Mouse (Mus musculus): ENCODE results near the gene Dazl. TPM values are rescaled to one million over a fixed set of nuclear protein-coding genes. Genes with fewer than 3 reads are reported as not detected.
"Not testable (repeated sequence)": the region's sequence is repeated elsewhere in the genome, so short reads cannot be mapped to it uniquely, and the experiment has no call there.

Dazl gene
- polyA plus RNA-seq, 1 experiment from 2014 or later = 0.30 TPM

GRCm38 (mm10) chr17:50261615-50262014 is 31.8 kb downstream of the Dazl start:
- not testable (repeated sequence) for ATAC-seq; H3K36me3 ChIP-seq; H3K4me1 ChIP-seq; H3K27me3 ChIP-seq (replicated peaks); H3K4me2 ChIP-seq; H3K9ac ChIP-seq; H3K4me3 ChIP-seq; H3K9me3 ChIP-seq (replicated peaks); H3K27ac ChIP-seq
- WGBS (ENCODE audit: insufficient replicate concordance) = 64% methylated on average over 4 of the region's 4 CpGs

DNA sequence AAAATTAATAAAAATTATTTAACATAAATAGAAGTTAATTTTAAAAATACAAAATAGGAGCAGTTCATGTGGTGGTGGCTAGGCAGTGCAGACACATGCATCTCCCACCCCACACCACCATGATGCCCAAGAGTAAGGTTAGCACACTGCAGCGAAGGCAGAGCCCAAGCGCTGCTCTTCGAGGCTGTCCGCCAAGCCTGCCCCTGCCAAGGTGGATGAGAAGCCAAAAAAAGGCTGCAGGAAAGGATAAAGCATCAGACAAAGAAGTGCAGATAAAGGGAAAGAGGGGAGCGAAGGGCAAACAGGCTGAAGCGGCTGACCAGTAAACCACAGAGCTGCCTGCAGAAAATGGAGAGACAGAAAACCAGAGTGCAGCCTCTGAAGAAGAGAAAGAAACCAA is 32.6 kb downstream of the Dazl start:
- WGBS (ENCODE audit: insufficient replicate concordance) = 66% methylated on average over 6 of the region's 6 CpGs
- Histone ChIP-seq H3K4me2 (no peak overlapping the region), H3K27me3 (replicated peaks) (no peaks in the 10 kb centered on the region), H3K4me3 (no peak overlapping the region), H3K4me1 (no peaks in the 10 kb centered on the region), H3K9me3 (replicated peaks) (no peaks in the 10 kb centered on the region), H3K36me3 (no peaks in the 10 kb centered on the region), H3K9ac (no peak overlapping the region), H3K27ac (no peak overlapping the region)
- ATAC-seq = no peak

DNA sequence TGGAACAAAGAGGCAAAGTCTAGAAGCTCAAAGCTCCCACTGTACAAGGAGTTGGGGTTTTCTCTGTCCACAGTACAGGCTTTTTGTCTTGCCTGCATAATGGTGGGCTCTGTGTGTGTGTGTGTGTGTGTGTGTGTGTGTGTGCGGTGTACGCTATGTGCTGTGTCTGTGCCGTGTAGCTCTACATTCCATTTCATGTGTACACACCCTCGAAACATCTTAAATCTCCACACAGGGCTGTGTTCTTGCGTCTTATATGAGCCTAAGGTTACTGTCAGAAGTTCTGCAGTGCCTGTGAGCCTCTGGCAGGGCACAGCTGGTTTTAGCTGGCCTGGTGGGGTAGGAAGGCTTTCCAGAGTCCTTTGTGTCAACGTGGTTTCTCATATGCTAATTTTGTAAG is 46.8 kb downstream of the Dazl start:
- no peaks in the 10 kb centered on the region for H3K9me3 ChIP-seq (replicated peaks)
- H3K4me2 ChIP-seq = no peak overlapping the region
- no peaks in the 10 kb centered on the region for H3K4me1 ChIP-seq
- H3K36me3 ChIP-seq = no peaks in the 10 kb centered on the region
- H3K4me3 ChIP-seq = no peak overlapping the region
- no peaks in the 10 kb centered on the region for H3K27me3 ChIP-seq (replicated peaks)
- no peak overlapping the region for H3K27ac ChIP-seq
- WGBS (ENCODE audit: insufficient replicate concordance) = 72% methylated on average over 6 of the region's 6 CpGs
- ATAC-seq = no peak
- H3K9ac ChIP-seq = no peak overlapping the region

- WGBS (ENCODE audit: insufficient replicate concordance) = 48% methylated on average over 4 of the region's 4 CpGs
- H3K9ac ChIP-seq = no peak overlapping the region
- no peaks in the 10 kb centered on the region for H3K36me3 ChIP-seq
- ATAC-seq = no peak
- no peaks in the 10 kb centered on the region for H3K4me1 ChIP-seq
- no peak overlapping the region for H3K4me2 ChIP-seq
- no peak overlapping the region for H3K27ac ChIP-seq
- no peaks in the 10 kb centered on the region for H3K27me3 ChIP-seq (replicated peaks)
- no peak overlapping the region for H3K4me3 ChIP-seq
- H3K9me3 ChIP-seq (replicated peaks) = no peaks in the 10 kb centered on the region
Measured at GRCm38 (mm10) chr17:50244675-50245074, 48.8 kb downstream of the Dazl start.

GRCm38 (mm10) chr17:50243326-50243725 is 50.1 kb downstream of the Dazl start:
- peaks cover 5% of the 10 kb centered on the region; the same call in 1 of the 2 replicates for H3K27me3 ChIP-seq (replicated peaks)
- no peak for ATAC-seq
- WGBS (ENCODE audit: insufficient replicate concordance) = 67% methylated on average over 11 of the region's 11 CpGs
- H3K9ac ChIP-seq = no peak overlapping the region
- no peak overlapping the region for H3K27ac ChIP-seq
- H3K4me2 ChIP-seq = no peak overlapping the region
- H3K4me3 ChIP-seq = no peak overlapping the region
- H3K9me3 ChIP-seq (replicated peaks) = no peaks in the 10 kb centered on the region
- H3K36me3 ChIP-seq = no peaks in the 10 kb centered on the region
- H3K4me1 ChIP-seq = no peaks in the 10 kb centered on the region

DNA sequence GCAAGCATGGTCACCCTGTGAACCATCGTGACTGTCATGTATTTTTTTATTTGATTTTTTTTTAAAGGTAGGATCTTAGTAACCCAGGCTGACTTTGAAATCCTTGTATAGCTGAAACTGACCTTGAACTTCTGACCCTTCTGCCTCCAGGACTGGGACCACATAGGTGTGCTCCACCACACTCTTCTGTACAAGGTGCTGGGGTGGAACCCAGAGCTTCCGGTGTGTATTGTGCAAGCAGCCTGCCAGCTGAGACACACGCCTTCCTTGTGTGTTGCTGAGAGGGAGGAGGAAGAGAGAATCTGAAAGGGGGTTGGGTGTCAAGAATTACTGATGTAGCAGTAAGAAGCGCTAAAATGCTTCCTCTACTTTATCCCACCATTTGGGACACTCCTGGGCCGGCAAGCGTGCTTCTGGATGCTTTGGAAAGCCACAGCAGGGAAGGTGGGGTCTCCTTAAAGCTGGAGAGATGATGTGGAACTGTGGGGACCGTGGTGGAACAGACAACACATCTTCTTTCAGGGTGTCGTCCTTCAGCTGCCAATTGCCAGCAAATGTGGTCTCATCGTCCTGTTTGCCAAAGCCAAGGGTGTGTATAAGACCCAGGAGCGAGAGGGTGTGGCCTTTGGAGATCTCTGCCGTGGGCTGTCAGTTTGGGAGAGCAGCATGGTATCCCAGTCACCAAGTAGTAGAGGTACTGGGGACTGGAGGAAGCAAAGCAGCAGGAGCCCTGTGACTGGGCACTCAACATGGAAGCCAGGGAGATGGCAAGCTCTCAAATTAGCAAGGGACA is 55.4 kb downstream of the Dazl start:
- no peaks in the 10 kb centered on the region for H3K36me3 ChIP-seq
- H3K4me3 ChIP-seq = no peak overlapping the region
- no peak for ATAC-seq
- H3K4me1 ChIP-seq = peaks cover 9% of the 10 kb centered on the region; the same call in 1 of the 2 replicates
- 32% methylated on average over 11 of the region's 11 CpGs for WGBS (ENCODE audit: insufficient replicate concordance)
- no peak overlapping the region for H3K4me2 ChIP-seq
- no peak overlapping the region for H3K9ac ChIP-seq
- H3K9me3 ChIP-seq (replicated peaks) = no peaks in the 10 kb centered on the region
- H3K27me3 ChIP-seq (replicated peaks) = peaks cover 5% of the 10 kb centered on the region; the same call in 1 of the 2 replicates
- H3K27ac ChIP-seq = no peak overlapping the region

- Histone ChIP-seq H3K36me3 (no peaks in the 10 kb centered on the region), H3K27me3 (replicated peaks) (peaks cover 5% of the 10 kb centered on the region; the same call in 1 of the 2 replicates), H3K9me3 (replicated peaks) (no peaks in the 10 kb centered on the region), H3K4me1 (peaks cover 9% of the 10 kb centered on the region; the same call in 1 of the 2 replicates), H3K27ac (no peak overlapping the region), H3K4me3 (no peak overlapping the region), H3K9ac (no peak overlapping the region), H3K4me2 (no peak overlapping the region)
- 7% methylated on average over 8 of the region's 8 CpGs for WGBS (ENCODE audit: insufficient replicate concordance)
- no peak; the same call in 1 of the 2 replicates for ATAC-seq
Measured at GRCm38 (mm10) chr17:50237436-50237709, 56.1 kb downstream of the Dazl start.

GRCm38 (mm10) chr17:50236702-50237435 is 56.6 kb downstream of the Dazl start:
- H3K4me3 ChIP-seq = no peak overlapping the region
- peaks cover 9% of the 10 kb centered on the region; the same call in 1 of the 2 replicates for H3K4me1 ChIP-seq
- H3K27me3 ChIP-seq (replicated peaks) = peaks cover 5% of the 10 kb centered on the region; the same call in 1 of the 2 replicates
- no peaks in the 10 kb centered on the region for H3K36me3 ChIP-seq
- no peak overlapping the region for H3K27ac ChIP-seq
- H3K4me2 ChIP-seq = no peak overlapping the region
- H3K9ac ChIP-seq = no peak overlapping the region
- ATAC-seq = no peak
- H3K9me3 ChIP-seq (replicated peaks) = no peaks in the 10 kb centered on the region
- WGBS (ENCODE audit: insufficient replicate concordance) = 50% methylated on average over 9 of the region's 9 CpGs

- Histone ChIP-seq H3K27me3 (replicated peaks) (peaks cover 5% of the 10 kb centered on the region; the same call in 1 of the 2 replicates), H3K4me3 (no peak overlapping the region), H3K4me2 (no peak overlapping the region), H3K36me3 (no peaks in the 10 kb centered on the region), H3K27ac (no peak overlapping the region), H3K9ac (no peak overlapping the region), H3K9me3 (replicated peaks) (no peaks in the 10 kb centered on the region), H3K4me1 (peaks cover 9% of the 10 kb centered on the region; the same call in 1 of the 2 replicates)
- WGBS (ENCODE audit: insufficient replicate concordance) = 59% methylated on average over 13 of the region's 13 CpGs
- ATAC-seq = no peak
Measured at GRCm38 (mm10) chr17:50235943-50236701, 57.3 kb downstream of the Dazl start.

GRCm38 (mm10) chr17:50233956-50234355 is 59.5 kb downstream of the Dazl start:
- ATAC-seq = no peak
- Histone ChIP-seq H3K9ac (no peak overlapping the region), H3K4me3 (no peak overlapping the region), H3K4me2 (no peak overlapping the region), H3K9me3 (replicated peaks) (no peaks in the 10 kb centered on the region), H3K27ac (no peak overlapping the region), H3K27me3 (replicated peaks) (peaks cover 5% of the 10 kb centered on the region; the same call in 1 of the 2 replicates), H3K4me1 (peaks cover 9% of the 10 kb centered on the region; the same call in 1 of the 2 replicates), H3K36me3 (no peaks in the 10 kb centered on the region)
- WGBS (ENCODE audit: insufficient replicate concordance) = 80% methylated on average over 5 of the region's 5 CpGs

DNA sequence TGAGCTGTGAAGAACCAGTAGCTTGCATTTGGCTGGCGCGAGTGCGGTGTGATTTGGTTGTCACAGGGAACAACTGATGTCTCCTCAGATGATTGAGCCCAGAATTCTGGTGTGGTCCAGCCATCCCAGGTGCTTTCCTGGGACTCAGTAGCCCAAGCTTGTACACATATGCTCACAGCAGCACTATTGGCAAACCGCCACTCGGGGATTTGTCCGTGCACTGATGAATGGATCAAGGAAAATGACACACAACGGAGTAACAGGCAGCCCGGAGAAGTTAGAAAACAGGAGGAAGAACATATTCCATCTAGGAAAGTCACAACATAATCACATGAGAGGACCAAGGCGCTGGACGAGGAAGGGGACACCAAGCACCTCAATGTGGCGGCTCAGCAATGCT is 60.6 kb downstream of the Dazl start:
- Histone ChIP-seq H3K4me1 (peaks cover 9% of the 10 kb centered on the region; the same call in 1 of the 2 replicates), H3K9ac (no peak overlapping the region)

GRCm38 (mm10) chr17:50231206-50231605 is 62.2 kb downstream of the Dazl start:
- Histone ChIP-seq H3K36me3 (no peaks in the 10 kb centered on the region), H3K9ac (no peak overlapping the region), H3K4me1 (peaks cover 8% of the 10 kb centered on the region; the same call in 1 of the 2 replicates), H3K27ac (no peak overlapping the region), H3K4me2 (no peak overlapping the region), H3K27me3 (replicated peaks) (no peaks in the 10 kb centered on the region), H3K9me3 (replicated peaks) (no peaks in the 10 kb centered on the region), H3K4me3 (no peak overlapping the region)
- 79% methylated on average over 8 of the region's 8 CpGs for WGBS (ENCODE audit: insufficient replicate concordance)
- no peak for ATAC-seq

More for the DNA sequence above, 60.6 kb downstream of the Dazl start:
- WGBS (ENCODE audit: insufficient replicate concordance) = 86% methylated on average over 11 of the region's 11 CpGs
- Histone ChIP-seq H3K27me3 (replicated peaks) (no peaks in the 10 kb centered on the region), H3K9me3 (replicated peaks) (no peaks in the 10 kb centered on the region), H3K4me3 (no peak overlapping the region), H3K4me2 (no peak overlapping the region), H3K36me3 (no peaks in the 10 kb centered on the region), H3K27ac (no peak overlapping the region)
- ATAC-seq = no peak

All from liver, embryonic 12.5 days (tissue).